Mouse (Mus musculus): ENCODE measurements around the gene Prdm16. TPM values are rescaled to one million over a fixed set of nuclear protein-coding genes. Genes with fewer than 3 reads are reported as not detected.

Gene Prdm16
- polyA plus RNA-seq, 1 experiment: 0.50 TPM

- no peak for TF ChIP-seq CTCF (IDR thresholded peaks at IDR 0.05; ENCODE audit: low read depth, low read length)
- TF ChIP-seq POLR2A (IDR thresholded peaks at IDR 0.05; ENCODE audit: borderline replicate concordance, low read depth, low read length): no peak
- H3K27ac ChIP-seq (ENCODE audit: insufficient read depth, low read depth, low read length): no peak overlapping the region
Observed at GRCm38 (mm10) chr4:154567942-154568341, 68.7 kb downstream of the Prdm16 start.

DNA sequence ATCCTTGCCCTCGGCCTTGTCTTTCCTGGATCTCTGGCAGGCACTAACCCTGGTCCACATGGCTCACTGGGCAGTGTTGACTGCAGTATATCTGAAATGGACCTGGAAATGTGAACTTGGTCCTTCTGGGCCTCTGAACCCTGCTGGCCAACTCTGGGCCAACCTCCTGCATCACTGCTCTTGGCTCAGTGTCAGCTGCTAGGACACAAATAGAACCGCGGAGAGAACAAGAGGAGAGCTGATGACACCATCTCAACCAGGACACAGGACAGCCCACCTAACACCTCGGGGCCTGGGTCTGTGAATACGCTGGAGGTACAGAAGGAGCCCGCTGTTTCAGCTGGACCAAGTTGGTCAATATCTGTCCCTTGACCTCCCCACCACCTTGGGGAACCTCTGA, 73.5 kb downstream of the Prdm16 start:
- Histone ChIP-seq H3K27ac (ENCODE audit: insufficient read depth, low read depth, low read length) (no peak overlapping the region), H3K4me1 (ENCODE audit: control insufficient read depth, insufficient read depth, low read length) (no peaks in the 10 kb centered on the region), H3K4me3 (ENCODE audit: insufficient read depth, low read length) (no peak overlapping the region)
- TF ChIP-seq CTCF (IDR thresholded peaks at IDR 0.05; ENCODE audit: low read depth, low read length) (no peak), POLR2A (IDR thresholded peaks at IDR 0.05; ENCODE audit: borderline replicate concordance, low read depth, low read length) (no peak)

More at GRCm38 (mm10) chr4:154567942-154568341, 68.7 kb downstream of the Prdm16 start:
- Histone ChIP-seq H3K4me3 (ENCODE audit: insufficient read depth, low read length) (no peak overlapping the region), H3K4me1 (ENCODE audit: control insufficient read depth, insufficient read depth, low read length) (no peaks in the 10 kb centered on the region)

- no peaks in the 10 kb centered on the region for H3K4me1 ChIP-seq (ENCODE audit: control insufficient read depth, insufficient read depth, low read length)
- no peak overlapping the region for H3K27ac ChIP-seq (ENCODE audit: insufficient read depth, low read depth, low read length)
- TF ChIP-seq POLR2A (IDR thresholded peaks at IDR 0.05; ENCODE audit: borderline replicate concordance, low read depth, low read length) (no peak), CTCF (IDR thresholded peaks at IDR 0.05; ENCODE audit: low read depth, low read length) (no peak)
- no peak overlapping the region for H3K4me3 ChIP-seq (ENCODE audit: insufficient read depth, low read length)
Observed at GRCm38 (mm10) chr4:154558041-154558440, 78.6 kb downstream of the Prdm16 start.

GRCm38 (mm10) chr4:154557168-154557567, 79.5 kb downstream of the Prdm16 start:
- H3K4me1 ChIP-seq (ENCODE audit: control insufficient read depth, insufficient read depth, low read length): no peaks in the 10 kb centered on the region
- H3K27ac ChIP-seq (ENCODE audit: insufficient read depth, low read depth, low read length): no peak overlapping the region
- H3K4me3 ChIP-seq (ENCODE audit: insufficient read depth, low read length): no peak overlapping the region
- TF ChIP-seq CTCF (IDR thresholded peaks at IDR 0.05; ENCODE audit: low read depth, low read length): no peak
- no peak for TF ChIP-seq POLR2A (IDR thresholded peaks at IDR 0.05; ENCODE audit: borderline replicate concordance, low read depth, low read length)

- Histone ChIP-seq H3K27ac (ENCODE audit: insufficient read depth, low read depth, low read length) (no peak overlapping the region), H3K4me1 (ENCODE audit: control insufficient read depth, insufficient read depth, low read length) (no peaks in the 10 kb centered on the region), H3K4me3 (ENCODE audit: insufficient read depth, low read length) (no peak overlapping the region)
- no peak for TF ChIP-seq CTCF (IDR thresholded peaks at IDR 0.05; ENCODE audit: low read depth, low read length)
Observed at GRCm38 (mm10) chr4:154556418-154556817, 80.3 kb downstream of the Prdm16 start.

DNA sequence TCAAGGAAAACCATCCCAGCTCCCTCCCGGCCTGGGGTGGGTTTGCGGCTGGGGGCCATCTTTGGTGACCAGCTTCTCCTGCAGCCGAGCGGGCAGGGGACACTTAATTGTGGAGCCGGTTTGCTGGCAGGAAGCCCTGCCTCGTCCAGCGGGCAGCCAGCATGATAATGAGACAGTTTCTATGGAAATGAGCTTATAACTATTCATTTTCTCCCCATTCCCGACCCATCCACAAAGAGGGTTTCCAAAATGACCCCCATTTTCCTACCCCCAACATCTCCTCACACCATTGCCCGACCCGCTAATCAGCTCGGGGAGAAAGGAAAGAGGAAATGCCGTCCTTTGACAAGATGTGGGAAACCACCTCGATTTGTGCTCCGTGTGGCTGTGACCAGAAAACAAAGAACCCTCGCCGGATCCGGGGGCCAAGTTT, 86.7 kb downstream of the Prdm16 start:
- Histone ChIP-seq H3K4me1 (ENCODE audit: control insufficient read depth, insufficient read depth, low read length) (no peaks in the 10 kb centered on the region), H3K27ac (ENCODE audit: insufficient read depth, low read depth, low read length) (no peak overlapping the region), H3K4me3 (ENCODE audit: insufficient read depth, low read length) (no peak overlapping the region)
- TF ChIP-seq CTCF (IDR thresholded peaks at IDR 0.05; ENCODE audit: low read depth, low read length) (no peak), POLR2A (IDR thresholded peaks at IDR 0.05; ENCODE audit: borderline replicate concordance, low read depth, low read length) (no peak)

GRCm38 (mm10) chr4:154549497-154549896, 87.2 kb downstream of the Prdm16 start:
- no peaks in the 10 kb centered on the region for H3K4me1 ChIP-seq (ENCODE audit: control insufficient read depth, insufficient read depth, low read length)
- no peak overlapping the region for H3K4me3 ChIP-seq (ENCODE audit: insufficient read depth, low read length)
- H3K27ac ChIP-seq (ENCODE audit: insufficient read depth, low read depth, low read length): no peak overlapping the region
- TF ChIP-seq POLR2A (IDR thresholded peaks at IDR 0.05; ENCODE audit: borderline replicate concordance, low read depth, low read length) (no peak), CTCF (IDR thresholded peaks at IDR 0.05; ENCODE audit: low read depth, low read length) (no peak)

- TF ChIP-seq POLR2A (IDR thresholded peaks at IDR 0.05; ENCODE audit: borderline replicate concordance, low read depth, low read length) (no peak), CTCF (IDR thresholded peaks at IDR 0.05; ENCODE audit: low read depth, low read length) (no peak)
- Histone ChIP-seq H3K4me1 (ENCODE audit: control insufficient read depth, insufficient read depth, low read length) (no peaks in the 10 kb centered on the region), H3K27ac (ENCODE audit: insufficient read depth, low read depth, low read length) (no peak overlapping the region), H3K4me3 (ENCODE audit: insufficient read depth, low read length) (no peak overlapping the region)
Observed at GRCm38 (mm10) chr4:154547176-154547855, 89.4 kb downstream of the Prdm16 start.

DNA sequence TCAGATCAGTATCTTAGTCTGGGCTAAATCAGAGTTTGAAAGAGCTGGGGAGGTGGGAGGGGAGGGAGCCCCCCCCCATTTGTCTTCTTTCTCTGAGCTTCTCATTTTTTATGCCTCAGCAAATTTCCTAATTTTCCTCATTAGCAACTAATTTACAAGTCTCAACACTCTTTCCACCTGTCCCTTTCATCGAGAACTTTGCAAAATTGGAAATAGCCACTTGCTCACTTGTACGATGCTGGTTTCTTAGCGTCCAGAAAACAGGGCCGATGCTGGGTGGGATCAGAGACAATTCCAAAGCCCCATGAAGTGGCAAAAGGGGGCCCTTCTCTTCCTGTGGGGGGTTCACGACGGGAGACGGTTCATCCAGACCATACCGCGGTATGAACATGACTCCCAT, 91.4 kb downstream of the Prdm16 start:
- no peak overlapping the region for H3K4me3 ChIP-seq (ENCODE audit: insufficient read depth, low read length)
- H3K27ac ChIP-seq (ENCODE audit: insufficient read depth, low read depth, low read length): no peak overlapping the region
- H3K4me1 ChIP-seq (ENCODE audit: control insufficient read depth, insufficient read depth, low read length): no peaks in the 10 kb centered on the region
- TF ChIP-seq POLR2A (IDR thresholded peaks at IDR 0.05; ENCODE audit: borderline replicate concordance, low read depth, low read length) (no peak), CTCF (IDR thresholded peaks at IDR 0.05; ENCODE audit: low read depth, low read length) (no peak)

- TF ChIP-seq CTCF (IDR thresholded peaks at IDR 0.05; ENCODE audit: low read depth, low read length) (no peak), POLR2A (IDR thresholded peaks at IDR 0.05; ENCODE audit: borderline replicate concordance, low read depth, low read length) (no peak)
- H3K4me3 ChIP-seq (ENCODE audit: insufficient read depth, low read length): no peak overlapping the region
- H3K4me1 ChIP-seq (ENCODE audit: control insufficient read depth, insufficient read depth, low read length): no peaks in the 10 kb centered on the region
- no peak overlapping the region for H3K27ac ChIP-seq (ENCODE audit: insufficient read depth, low read depth, low read length)
Observed at GRCm38 (mm10) chr4:154543921-154544320, 92.8 kb downstream of the Prdm16 start.

All from bone marrow macrophage, adult 2 months (primary cell).